Mouse (Mus musculus) C2C12 (cell line): ENCODE measurements around the gene Rab23. TPM values are rescaled to one million over a fixed set of nuclear protein-coding genes. Genes with fewer than 3 reads are reported as not detected.

Source experiments
- H3K27me3 ChIP-seq: one replicate; pipeline ENCODE4 v1.6.1; 2011; ENCODE audit not compliant: control insufficient read depth, insufficient read depth, insufficient read length
- H3K36me3 ChIP-seq: one replicate; pipeline ENCODE4 v1.6.1; 2011; ENCODE audit not compliant: control insufficient read depth, insufficient read depth
- H3K4me3 ChIP-seq: one replicate; pipeline ENCODE4 v1.5.1; 2011; ENCODE audit warnings: mild to moderate bottlenecking, control low read depth; ENCODE audit not compliant: poor library complexity, insufficient read depth, severe bottlenecking
- H3K79me2 ChIP-seq: one replicate; pipeline ENCODE4 v1.6.1; 2011; ENCODE audit not compliant: control insufficient read depth, insufficient read depth
- H3K79me3 ChIP-seq: one replicate; pipeline ENCODE4 v1.6.1; 2011; ENCODE audit warnings: low read depth, control low read depth
- H3ac ChIP-seq: one replicate; pipeline ENCODE3; 2011; ENCODE audit warnings: low read depth; ENCODE audit not compliant: control insufficient read depth, insufficient read length
- CEBPB ChIP-seq: IDR thresholded peaks from one replicate; pipeline ENCODE4 v1.6.1; 2011; ENCODE audit warnings: low read depth, mild to moderate bottlenecking, control low read depth, moderate library complexity
- CTCF ChIP-seq: IDR thresholded peaks from one replicate; pipeline ENCODE4 v1.5.1; 2011; ENCODE audit not compliant: control insufficient read depth, insufficient read depth, insufficient read length
- FOSL1 ChIP-seq: IDR thresholded peaks from one replicate; pipeline ENCODE4 v1.8.0; 2011; ENCODE audit warnings: mild to moderate bottlenecking, low read length; ENCODE audit not compliant: poor library complexity, insufficient read depth, severe bottlenecking
- MAX ChIP-seq: IDR thresholded peaks from one replicate; pipeline ENCODE4 v1.6.1; 2011; ENCODE audit warnings: mild to moderate bottlenecking, control low read depth
- MYOD1 ChIP-seq: IDR thresholded peaks from one replicate; pipeline ENCODE4 v1.6.1; 2011; ENCODE audit warnings: low read depth; ENCODE audit not compliant: control insufficient read depth, insufficient read length
- MYOG ChIP-seq: IDR thresholded peaks from one replicate; pipeline ENCODE4 v1.6.1; 2011; ENCODE audit not compliant: control insufficient read depth, insufficient read length; ENCODE audit errors: extremely low read depth
- USF1 ChIP-seq: IDR thresholded peaks from one replicate; pipeline ENCODE4 v1.6.1; 2011; ENCODE audit warnings: low read depth, mild to moderate bottlenecking, control low read depth, moderate library complexity
- polyA plus RNA-seq: library from polyadenylated mRNA; unstranded; fragments of >200 nt; fragmentation: generic; extraction: Trizol; gene quantifications from one replicate; pipeline ENCODE4 v1.2.1, GENCODE M21; 2012; ENCODE audit warnings: missing spikeins

Gene Rab23
- polyA plus RNA-seq, 1 experiment = 13.5 TPM

DNA sequence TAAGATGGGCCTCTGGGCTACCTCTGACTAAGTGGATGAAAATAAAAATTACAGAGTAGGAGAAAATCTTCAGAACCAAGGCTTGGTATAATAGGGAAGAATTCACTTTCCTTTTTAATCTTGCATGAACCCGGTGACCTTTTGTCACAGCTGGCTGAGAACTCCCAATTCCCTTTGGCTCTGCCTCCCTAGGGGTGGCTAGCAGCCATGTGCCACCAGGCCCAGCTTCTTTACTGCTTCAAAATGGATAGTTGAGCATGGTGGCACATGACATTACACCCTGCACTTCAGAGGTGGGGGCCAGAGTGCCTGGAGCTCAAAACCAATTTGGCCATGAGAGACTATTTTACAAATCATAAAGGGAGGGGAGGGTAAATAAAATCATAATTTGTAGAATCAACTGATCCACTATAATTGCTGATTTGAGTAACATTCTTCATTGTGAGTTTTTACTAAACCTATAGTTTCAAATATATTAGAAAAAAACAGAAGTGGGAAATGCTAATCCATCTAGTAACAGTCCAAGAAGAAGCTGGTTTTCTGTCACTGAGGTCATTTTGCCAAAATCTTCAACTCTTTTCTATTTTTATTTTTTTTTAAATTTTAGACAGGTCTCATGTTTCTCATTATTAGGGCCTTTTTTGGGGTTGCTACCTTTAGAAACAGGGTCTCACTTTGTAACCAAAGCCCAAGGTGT, 48.6 kb downstream of the Rab23 start:
- no peak for TF ChIP-seq CEBPB
- TF ChIP-seq CTCF = no peak
- TF ChIP-seq MYOD1 = no peak
- Histone ChIP-seq H3K36me3 (peaks cover 29% of the 10 kb centered on the region), H3K79me3 (no peaks in the 10 kb centered on the region), H3ac (no peak overlapping the region), H3K27me3 (no peaks in the 10 kb centered on the region), H3K4me3 (no peak overlapping the region), H3K79me2 (no peaks in the 10 kb centered on the region)

DNA sequence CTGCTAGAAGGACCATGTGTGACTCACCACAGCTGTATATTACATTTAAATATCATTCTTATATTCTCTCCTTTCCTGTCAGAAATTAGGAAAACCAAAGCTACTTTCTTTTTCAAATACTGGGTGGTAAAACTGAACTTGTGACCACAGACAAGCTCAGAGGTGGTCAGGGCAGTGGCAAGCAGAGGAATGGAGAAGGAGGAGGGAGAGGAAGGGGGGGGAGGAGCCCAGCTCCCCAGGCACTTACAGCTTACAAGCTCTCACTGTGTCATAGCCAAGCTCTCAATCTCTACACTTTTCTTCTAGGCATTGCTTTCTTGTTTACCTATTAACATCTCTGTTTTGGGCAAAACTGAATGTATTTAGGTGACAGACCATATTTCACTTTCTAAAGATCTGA, 49.1 kb downstream of the Rab23 start:
- Histone ChIP-seq H3K36me3 (peaks cover 29% of the 10 kb centered on the region), H3K4me3 (no peak overlapping the region), H3K79me3 (no peaks in the 10 kb centered on the region), H3ac (no peak overlapping the region), H3K27me3 (no peaks in the 10 kb centered on the region), H3K79me2 (no peaks in the 10 kb centered on the region)
- TF ChIP-seq CEBPB (no peak), USF1 (no peak), MAX (no peak), MYOD1 (no peak), FOSL1 (no peak), CTCF (no peak), MYOG (no peak)

DNA sequence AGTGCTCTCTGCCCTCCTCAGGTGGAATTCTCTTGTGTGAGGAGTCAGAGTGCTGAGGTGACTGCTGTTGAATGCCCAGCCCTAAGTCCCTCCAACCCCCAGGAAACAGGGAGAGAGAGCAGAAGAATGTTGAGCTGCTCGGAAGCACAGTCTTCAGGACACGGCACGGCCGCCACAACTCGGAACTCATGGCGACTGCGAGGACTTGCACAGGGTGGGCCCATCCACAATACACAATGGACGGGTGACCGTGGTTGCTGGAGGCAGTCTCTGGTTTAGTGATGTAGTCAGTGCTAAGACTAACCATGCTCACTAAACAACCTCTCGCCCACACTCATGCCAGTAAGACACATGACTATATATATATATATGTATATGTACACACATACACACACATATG, 51.9 kb downstream of the Rab23 start:
- Histone ChIP-seq H3K79me2 (no peaks in the 10 kb centered on the region), H3K27me3 (no peaks in the 10 kb centered on the region), H3K4me3 (no peak overlapping the region), H3ac (no peak overlapping the region), H3K79me3 (no peaks in the 10 kb centered on the region), H3K36me3 (peaks cover 43% of the 10 kb centered on the region)
- no peak for TF ChIP-seq MYOG
- TF ChIP-seq MAX = no peak
- TF ChIP-seq MYOD1 = no peak
- TF ChIP-seq CEBPB = no peak
- no peak for TF ChIP-seq FOSL1
- no peak for TF ChIP-seq CTCF
- TF ChIP-seq USF1 = no peak

DNA sequence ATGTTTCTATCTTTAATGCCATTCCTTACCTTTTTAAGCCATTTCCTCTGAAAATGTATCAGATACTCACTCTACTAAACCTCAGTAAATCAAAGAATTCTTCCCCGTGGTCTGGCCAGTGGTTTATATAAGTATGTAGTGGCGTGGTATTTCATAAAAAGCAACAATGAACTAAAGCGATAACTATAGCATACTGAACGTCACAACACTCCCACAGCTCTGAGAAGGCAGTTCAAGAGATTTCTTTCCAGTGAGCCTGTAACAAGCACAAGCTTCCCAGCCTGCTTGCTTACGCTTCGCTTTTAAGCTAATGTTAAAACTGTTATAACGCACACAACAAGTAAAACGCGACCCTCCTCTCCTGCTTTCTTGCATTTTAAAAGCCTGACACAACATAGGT, 52.4 kb downstream of the Rab23 start:
- Histone ChIP-seq H3ac (no peak overlapping the region), H3K4me3 (no peak overlapping the region), H3K36me3 (peaks cover 44% of the 10 kb centered on the region), H3K79me3 (no peaks in the 10 kb centered on the region), H3K27me3 (no peaks in the 10 kb centered on the region), H3K79me2 (no peaks in the 10 kb centered on the region)
- TF ChIP-seq CTCF (no peak), MYOD1 (no peak), USF1 (no peak), CEBPB (no peak), FOSL1 (no peak), MAX (no peak)

DNA sequence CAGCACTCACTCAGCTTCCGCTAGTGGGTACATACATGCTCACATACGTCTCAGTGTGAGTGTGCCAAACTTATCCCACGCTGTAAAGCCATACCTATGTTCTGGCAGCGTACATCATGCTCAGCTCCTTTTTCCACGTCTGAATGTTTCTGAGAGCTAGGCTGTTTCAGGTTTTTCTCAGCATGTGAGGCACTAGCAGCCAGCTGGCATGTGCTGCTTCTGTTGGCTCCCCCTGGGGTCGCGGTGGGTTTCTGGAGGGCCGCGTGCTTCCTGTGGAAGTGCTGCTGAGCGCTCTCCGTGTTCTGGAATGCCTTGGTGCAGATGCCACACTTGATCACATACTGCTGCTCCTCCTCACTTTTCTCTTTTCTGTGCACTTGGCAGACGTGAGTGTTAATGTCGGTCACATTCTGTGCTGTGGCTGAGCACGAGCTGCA, 56.5 kb downstream of the Rab23 start:
- H3ac ChIP-seq = no peak overlapping the region
- peaks cover 50% of the 10 kb centered on the region for H3K36me3 ChIP-seq
- H3K79me2 ChIP-seq = no peaks in the 10 kb centered on the region
- H3K79me3 ChIP-seq = no peaks in the 10 kb centered on the region
- H3K4me3 ChIP-seq = no peak overlapping the region
- H3K27me3 ChIP-seq = no peaks in the 10 kb centered on the region
- TF ChIP-seq MYOG (no peak), CEBPB (no peak), CTCF (no peak), MAX (no peak), USF1 (no peak), MYOD1 (no peak), FOSL1 (no peak)

DNA sequence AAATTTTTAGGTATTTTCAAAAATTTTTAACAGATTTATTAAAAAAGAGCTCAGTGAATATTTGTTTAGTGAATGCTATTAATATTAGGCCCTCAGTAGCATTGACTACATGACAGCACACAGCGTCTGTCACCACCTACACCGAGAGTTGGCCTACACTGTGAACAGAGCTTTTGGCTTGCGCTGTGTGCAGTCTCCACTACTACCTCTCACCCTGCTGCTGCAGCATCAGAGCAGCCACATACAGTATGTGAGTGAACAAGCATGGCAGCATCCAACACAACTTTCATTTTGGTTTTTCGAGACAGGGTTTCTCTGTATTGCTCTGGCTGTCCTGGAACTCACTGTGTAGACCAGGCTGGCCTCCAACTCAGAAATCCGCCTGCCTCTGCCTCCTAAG, 64.9 kb downstream of the Rab23 start:
- H3K4me3 ChIP-seq = no peak overlapping the region
- TF ChIP-seq CEBPB (no peak), MYOG (no peak), CTCF (no peak), MAX (no peak), USF1 (no peak), MYOD1 (no peak), FOSL1 (no peak)
- no peaks in the 10 kb centered on the region for H3K27me3 ChIP-seq
- no peak overlapping the region for H3ac ChIP-seq
- peaks cover 8% of the 10 kb centered on the region for H3K36me3 ChIP-seq
- peaks cover 9% of the 10 kb centered on the region for H3K79me3 ChIP-seq
- peaks cover 34% of the 10 kb centered on the region for H3K79me2 ChIP-seq
